Mouse (Mus musculus) NIH3T3 (cell line): ENCODE results near the gene Ncdn.

Source experiments
- DNase-seq: peaks from one replicate; pipeline ENCODE4 v3.0.0-alpha.2; 2012; ENCODE audit warnings: low read depth

Gene Ncdn

DNA sequence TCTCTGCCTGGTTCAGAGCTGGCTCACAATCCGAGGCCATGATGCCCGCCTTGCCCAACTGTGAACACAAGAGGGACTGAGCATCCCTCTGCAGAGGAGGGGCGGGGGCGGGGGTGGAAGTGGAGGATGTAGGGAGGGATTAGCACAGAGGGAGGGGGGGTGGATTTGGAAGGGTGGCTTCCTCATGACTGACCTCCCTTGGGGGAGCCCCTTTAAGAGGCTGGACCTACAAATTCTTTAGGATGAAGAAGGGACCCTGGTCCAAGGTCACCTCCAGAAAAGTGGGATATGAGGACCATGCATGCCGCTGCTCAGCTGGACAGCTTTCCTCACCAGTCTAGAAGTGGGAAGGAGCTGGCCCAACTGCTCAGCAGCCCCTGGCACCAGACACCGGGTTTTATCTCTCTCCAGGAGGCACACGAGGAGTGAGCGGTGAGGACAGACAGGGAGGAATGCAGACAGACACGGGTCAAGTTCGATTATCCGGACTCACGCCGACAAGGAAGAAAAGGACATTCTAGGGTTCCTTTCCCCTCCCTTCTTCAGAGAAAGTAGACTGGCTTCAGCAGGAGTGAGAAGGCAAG is 1.1 kb downstream of the Ncdn start:
- DNase-seq = peak; percentile 74

DNA sequence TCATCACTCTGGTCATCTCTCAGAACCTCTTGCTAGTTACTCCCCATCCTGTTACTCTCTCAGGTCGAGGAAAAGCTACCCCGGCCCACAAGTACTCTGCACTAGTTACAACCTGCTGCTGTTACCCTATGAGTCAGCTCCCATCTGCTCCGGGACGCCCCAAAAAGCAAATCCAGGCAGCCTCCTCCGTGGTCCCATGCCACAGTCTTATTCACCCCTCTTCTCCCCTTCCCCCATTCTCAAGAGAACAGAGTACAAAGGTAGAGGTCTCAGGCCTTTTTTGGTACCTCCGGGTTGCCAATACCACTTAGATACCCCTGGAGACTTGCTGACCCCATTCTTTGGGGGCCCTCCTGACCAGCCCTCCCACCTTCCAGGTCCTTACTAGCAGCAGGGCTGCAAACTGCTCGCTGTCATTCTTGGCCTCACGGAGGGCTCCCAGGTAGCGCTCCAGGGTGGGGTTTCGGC is 1.6 kb downstream of the Ncdn start:
- DNase-seq = no peak

DNA sequence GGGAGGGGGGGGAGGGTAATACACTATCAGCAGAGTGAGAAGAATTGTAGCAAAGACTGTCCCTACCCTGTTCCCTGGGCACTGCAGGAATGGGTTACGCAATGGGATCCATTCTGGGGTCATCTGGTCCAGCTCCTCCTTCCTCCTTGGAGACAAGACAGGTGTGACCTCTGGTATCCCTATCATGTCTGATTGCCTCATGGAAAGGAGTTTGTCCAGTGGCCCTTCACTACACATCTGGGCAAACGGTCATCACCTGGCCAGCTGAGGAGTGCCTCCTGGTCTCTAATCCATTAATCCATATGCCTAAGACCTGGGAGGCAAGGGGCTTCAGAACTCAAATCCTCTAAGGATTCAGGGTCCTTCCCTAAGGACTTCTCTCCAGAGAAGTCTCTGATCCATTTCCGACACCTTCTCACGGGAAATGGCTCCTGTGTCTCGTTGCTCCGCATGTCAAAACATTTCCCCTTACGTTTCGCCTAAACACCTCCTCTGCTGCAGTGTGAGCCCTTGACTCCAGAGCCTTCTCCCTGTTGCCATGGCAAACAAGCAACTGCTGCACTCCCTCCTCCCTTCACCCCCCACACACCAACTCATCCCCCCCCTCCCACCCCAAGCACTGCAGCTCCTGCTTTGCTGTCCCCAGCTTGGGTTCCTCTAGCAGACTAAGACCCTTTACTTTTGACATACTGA is 2.2 kb downstream of the Ncdn start:
- DNase-seq = no peak

DNA sequence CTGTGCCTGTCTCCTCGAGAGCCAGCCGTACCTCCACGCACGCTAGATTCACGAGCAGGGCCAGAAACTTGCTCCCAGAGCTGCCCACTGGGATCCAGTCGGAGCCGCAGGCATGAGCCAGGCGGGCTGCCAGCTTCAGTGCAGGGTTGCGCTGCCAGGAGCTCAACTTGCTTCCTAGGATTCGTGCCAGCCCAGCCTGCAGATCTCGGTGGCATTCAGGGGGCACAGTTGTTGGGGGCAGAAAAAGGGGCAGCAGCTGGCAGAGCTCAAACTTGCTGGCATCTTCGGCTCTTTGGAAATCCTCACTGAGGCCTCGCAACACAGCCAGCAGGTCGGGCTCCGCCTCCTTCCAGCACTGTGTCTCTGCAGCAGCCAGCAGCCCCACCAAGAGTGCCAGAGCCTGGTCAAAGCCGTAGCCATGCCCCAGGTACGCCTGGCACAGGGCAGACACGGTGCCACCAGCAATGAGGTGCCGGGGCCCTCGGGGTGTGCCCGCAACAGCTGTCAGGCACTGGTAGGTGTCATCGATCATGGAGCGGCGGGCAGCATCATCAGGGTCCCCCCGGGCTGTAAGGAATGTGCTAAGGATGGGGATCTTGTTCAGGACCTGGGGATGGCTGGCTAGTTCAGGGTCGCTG is 3.1 kb downstream of the Ncdn start:
- DNase-seq = no peak

DNA sequence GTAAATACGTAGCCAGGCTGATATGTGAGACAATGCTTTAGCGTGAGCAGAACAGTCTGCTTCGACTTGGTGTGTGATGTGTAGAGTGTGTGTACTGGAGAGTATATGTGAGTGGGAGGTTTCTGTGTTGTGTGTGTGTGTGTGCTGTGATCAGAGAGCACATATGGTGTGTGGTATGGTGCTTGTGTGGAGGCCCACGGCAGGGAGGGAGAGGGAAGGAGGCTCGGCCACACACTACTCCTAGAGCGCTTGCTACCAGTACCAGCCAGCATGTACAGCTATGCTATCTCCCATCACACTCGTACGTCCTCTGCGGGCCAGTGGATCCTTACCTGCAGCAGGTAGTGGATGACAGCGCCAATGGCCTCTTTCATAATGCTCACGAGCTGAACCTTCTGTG is 3.7 kb downstream of the Ncdn start:
- DNase-seq = no peak

DNA sequence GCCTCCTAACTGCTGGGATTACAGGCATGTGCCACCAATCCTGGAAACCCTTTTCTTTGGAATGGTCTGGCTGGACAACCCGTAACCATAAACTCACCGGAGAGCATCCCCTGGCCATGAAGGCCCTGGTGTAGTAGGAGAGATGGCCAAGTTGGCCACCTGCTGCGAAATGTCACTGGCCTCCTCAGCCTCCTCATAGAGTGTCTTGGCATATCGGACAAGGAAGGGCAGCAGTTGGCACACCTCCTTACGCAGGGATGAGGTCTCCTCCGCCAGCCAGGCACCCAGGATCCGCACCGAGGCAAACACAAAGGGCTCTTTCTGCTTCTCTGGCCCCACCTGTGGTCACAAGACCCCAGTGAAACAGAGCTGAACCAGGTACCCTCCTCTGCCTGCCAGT is 4.9 kb downstream of the Ncdn start:
- DNase-seq = no peak

DNA sequence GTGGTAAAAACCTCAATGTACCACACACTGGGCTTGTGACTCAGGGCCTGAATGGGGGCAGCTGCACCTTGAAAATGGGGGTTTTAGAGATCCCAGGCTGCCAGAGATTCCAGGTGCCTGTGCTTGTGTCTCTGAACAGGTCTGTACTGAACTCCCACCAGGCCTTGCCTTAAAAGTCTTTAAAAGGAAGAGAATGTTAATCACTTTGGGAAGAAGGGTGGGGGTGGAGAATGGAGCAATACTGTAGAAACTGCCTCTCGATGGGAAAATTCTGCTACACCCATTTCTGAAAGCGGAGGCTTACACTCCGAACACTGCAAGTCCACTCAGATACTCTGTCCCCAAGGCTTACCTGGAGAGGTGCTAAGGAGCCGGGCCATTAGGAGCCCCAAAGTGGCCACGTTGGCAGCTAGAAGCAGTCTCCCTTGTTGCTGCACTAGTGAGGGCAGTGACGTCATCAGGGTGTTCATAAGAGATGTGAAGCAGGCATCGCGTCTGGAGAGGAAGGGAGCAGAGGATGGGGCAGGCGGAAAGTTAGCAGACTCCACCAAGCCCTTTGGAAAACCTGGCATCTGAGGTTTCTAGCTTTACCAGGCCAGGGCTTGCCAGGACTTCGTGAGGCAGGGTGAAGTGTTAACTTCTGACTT is 6.9 kb downstream of the Ncdn start:
- no peak for DNase-seq

DNA sequence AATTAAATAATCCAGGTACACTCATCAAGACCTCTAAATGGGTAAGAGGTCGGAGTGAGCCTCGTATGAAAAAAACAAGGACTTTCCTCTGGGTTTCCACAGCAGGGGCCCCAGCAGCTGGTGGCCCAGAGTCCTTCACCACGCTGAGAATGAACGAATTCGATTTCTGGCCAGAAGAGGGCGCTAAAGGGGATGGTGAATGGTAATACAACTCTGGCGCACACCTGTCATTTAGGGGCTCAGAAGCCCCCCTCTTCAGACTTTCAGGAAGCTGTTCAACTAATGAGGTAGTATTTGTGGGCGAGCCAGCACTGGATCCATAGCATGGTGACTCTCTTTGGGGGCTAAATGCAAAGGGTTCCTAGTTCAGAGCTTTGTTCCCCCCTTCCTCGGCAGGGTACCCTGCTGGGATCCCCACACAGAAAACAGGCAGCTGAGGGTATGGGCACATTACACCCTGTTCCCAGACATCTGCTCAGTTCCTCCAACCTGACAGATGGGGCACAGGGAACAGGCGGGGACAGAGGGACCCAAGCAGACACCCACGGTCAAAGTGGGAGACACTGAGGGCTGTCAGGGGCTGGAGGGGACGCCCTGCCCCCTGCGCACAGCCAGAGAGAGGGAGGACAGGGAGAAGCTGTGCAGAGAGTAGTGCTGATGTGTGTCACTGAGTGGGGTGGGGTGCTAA is 7.6 kb downstream of the Ncdn start:
- DNase-seq = peak; percentile 78

DNA sequence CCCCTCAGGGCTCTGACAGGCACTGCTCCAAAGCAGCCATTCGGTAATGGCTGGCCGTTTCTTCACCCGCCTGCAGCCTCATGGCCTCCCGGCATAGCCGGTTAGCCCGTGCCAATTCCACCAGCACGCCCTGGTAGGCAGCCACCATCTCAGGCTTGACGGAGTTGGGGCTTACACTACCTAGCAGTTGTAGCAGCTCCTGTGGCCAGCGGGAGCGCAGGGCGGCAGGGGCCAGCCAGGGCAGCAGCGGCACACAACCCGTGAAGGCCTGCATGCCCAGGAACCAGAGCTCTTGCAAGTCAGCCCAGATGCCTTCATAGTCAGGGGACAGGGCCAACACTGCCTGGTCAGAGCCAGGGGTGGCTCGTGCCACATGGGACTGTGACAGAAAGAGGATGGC is 8.4 kb downstream of the Ncdn start:
- DNase-seq = no peak

DNA sequence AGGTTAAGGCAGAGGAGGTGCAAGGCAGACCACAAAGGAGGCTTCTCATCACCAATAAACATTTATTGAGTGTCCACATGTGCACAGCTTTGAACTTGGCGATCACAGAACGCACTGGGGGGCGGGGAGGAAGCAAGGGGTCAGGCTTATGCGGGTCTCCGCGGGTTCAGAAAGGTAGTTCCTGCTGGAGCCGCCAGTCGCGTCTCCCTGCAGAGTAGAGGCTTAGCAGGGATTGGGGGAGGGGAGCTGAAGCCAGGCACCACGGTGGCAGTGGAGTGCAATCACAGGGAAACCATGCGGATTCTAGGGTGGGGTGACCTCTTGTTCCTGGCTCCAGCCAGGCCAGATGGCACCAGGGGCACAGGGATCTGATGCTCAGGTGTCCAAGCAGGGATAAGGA is 9.5 kb downstream of the Ncdn start:
- DNase-seq = no peak

DNA sequence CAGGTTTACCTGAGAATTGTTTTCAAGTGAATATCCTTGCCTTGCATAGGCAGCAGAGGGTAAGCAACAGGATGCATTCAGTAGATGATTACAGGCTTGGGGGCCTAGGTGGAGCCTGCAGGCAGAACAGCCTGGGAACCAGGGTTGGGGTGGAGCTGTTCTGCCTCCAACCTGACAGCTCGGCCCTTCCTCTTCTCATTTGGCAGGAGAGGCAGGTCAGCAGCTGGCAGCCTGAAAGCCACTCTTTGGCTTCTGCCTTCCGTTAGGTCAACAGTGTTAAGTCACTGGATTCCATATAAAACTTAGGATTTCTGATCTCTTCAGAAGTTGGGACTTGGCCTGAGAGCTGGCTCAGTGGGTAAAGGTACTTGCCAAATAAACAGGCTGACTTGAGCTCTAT is 10.3 kb downstream of the Ncdn start:
- DNase-seq = no peak

DNA sequence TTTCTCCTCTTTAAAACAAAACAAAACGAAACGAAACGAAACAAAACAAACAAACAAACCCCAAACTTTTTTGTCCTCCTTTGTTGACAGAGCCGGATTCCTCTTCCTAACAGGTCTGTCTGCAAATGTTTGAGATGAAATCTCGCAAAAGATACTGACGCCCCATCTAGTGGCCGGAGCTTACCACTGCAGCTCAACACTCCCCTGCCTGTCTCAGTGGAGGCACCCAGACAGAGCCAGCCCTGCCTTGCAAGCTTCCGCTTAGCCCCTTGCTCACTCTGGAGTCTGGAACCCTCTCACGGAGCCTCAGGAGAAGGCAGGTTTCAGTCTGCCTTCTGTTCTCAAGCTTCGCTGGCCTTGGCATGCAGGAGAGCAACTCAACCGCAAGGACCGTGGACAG is 11.8 kb downstream of the Ncdn start:
- peak; percentile 90 for DNase-seq

DNA sequence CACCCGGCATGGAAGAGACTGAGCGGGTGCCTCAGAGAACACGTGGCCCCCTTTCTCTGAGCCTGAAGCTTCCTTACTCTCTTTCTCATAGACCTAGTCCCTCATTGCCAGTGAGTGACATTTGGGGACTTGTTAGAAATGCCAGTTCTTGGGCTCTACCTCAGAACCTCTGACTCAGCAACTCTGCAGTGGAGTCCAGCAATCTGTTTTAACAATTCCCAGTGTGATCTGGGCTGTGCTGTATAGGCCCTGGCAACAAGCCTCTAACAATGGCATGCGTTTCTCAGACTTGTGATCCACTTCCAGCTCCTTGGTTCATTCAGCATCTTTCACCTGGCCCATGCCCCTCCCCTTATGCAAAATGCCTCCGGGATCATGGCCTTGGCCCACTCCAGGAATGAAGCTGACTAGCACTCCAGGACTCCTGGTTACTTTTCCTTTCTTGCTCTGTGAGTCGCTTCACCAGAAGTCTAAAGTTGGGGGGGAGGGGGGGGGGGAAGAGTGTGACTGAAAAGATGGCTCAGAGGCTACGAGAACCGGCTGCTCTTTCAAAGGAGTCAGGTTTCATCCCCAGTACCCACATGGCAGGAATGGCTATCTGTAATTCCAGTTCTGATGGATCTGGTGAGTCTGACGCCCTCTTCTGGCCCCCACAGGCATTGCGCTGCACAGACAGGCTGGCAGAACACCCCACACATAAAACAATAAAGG is 13.1 kb downstream of the Ncdn start:
- DNase-seq = peak; percentile 73

DNA sequence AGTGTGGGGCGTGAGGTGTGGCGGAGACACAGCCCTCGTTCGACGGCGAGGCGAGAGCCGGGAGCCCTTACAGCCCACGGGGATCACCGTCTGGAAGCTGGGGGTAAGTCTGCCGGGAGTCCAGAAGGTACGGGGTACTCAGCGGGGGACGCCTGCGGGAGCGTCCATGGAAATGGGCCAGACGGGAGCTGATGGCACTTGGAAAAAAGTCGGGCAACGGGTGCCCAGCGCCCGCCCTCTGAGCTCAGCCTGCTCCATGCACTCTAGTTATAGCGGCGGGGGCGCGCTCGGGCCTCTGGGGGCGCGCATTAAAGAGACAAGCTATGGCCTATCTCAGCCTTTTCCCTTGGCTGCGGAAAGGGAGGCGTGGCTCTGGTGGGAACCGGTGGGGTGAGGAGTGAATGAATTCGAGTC is 17.2 kb downstream of the Ncdn start, which contains the start of gene Tfap2e:
Gene Tfap2e, minus strand, starts transcription at position 240 of the 414 bp plus-strand sequence.
- DNase-seq = no peak

DNA sequence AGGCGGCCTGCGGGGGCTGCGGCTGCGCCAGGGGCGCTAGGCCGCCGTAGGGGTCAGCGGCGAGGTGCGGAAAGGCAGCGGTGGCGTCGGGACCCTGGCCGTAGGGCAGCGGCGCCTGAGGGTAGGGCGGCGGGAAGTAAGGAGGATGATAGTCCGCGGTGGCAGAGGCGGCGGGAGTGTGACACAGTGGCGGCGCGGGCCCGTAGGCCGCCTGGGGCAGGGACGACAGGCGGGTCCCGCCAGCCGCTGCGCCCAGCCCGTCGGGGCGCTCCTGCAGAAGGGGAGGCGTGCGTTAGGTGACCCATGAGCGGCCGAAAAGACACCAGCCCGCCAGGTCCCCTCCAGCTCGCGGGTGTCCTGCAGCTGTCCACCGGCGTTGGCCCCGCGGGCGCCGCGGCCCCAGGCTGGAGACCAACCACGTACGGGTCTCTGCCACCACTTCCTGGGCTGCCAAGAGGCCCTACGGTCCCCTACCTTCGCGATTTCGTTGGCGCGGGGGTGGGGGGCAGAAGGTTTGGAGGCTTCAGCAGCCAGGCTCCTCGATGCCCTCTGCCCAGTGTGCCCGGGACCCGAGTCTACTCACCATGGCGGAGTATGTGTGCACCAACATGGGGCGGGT is 17.7 kb downstream of the Ncdn start:
- DNase-seq = no peak

DNA sequence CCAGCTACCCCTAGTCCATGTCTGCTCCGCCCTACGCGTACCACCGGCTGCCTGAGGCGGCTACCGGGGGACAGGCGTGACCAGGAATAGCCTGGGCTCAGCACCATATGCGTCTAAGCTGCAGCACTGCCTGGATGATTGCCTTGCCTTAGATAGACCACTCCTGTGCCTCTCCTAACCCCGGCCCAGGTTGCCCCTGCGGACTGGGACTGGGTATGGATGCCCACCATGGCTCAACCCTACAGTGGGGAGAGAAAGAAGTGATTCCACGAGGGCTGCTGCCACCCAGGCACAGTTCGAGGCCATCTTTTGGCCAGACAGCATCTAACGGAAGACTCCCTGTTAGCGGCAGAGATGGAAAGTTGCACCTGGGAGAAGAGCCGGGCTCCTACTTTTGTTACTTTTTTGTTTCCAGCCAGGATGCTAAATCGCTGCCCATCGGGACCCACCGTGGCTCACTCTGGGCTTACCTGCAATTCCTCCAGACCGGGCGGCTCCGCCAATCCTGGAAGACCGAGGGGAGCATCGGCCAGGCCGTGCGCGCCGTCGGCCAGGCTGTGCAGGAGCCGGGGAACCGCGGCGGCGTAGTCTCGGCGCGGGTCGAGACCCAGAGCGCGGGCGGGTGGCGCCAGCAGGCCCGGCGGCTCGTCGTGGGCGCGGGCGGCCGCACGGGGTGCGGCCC is 18.4 kb downstream of the Ncdn start:
- DNase-seq = no peak

DNA sequence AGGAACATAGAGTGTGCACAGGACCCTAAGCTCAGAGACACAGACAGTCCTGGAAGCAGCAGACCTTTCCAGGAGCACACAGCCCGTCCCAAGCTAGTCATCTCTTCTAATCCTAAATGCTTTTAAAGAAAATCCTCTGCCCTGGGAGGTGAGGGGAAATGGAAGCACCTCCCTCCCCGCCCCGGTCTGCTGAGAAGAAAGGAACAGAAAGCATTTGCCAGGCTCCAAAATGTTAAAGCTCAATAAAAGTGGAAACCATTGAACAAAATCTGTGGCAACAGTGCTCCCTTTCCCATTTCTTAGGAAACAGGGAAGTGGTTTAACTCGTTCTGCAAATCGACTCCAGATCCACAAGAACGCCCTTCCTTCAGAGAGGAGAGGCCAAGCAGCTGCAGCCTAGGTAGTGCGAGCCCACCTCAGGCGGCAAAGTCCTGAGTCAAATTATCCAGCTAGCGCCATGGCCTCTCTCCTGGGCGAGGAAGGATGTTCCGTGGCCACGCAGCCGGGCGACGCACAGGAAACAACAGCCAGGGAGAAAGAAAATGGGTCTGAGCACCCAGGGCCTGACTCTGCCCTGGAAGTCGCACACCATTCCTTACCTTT is 19.1 kb downstream of the Ncdn start:
- DNase-seq = no peak

DNA sequence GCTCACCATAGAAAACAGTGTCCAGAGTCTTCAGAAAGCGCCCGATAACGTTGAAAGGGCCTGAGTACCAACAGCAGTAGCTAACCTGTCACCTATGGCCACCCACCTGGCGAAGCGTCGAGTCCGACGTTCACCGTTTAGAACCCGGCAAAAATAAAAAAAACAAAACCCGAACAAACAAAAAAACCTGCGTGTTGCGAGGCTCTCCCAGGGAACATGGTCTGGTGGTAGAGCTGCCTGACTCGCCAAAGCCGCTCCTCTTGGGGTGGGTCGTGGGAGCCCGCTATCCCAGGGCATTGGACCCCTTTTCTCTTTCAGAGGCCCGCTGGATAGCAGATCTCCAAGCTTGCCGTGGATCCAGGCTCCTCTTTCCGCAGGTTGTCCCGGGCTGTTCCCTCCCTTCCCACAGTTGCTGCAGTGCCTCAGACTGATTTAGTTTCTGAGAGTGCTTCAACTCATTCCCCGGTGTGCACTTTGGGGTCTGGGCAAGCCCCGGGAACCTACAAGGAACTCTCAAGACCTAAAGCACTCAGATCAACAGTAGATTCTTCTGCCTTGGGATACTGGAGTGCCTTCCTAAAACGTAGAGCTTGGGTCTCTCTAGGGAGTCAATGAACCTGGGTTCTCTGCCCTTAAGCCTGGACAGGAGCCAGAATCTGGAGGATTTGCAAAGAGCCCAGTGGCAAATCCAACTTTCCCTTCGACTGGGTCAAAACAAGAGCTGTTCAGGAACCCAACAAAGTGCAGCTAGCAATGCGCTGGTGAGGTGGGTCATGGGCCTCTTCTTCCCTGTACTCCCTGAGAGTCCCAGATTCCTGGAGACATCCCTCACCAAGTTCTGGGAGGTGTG is 20.5 kb downstream of the Ncdn start:
- peak; percentile 23 for DNase-seq

DNA sequence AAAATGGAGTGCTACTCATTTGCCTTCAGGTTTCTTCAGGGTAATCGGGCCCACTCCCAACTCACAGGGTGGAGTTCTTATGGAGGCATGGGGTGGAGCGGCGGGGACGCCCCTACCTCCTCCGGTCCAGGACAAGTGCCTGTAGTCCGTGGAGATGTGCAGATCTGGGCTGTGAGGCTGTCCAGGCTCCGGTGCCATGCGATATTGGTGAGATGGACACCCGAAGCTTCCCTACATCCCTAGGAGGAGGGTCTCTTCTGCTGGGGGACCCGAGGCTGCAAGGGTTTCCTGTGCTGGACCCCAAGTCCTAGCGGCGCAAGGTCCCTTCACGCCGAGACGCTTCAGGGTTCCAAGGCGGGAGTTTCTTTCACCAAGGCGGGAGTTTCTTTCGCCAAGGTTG is 21.1 kb downstream of the Ncdn start:
- DNase-seq = no peak
